7 mouse cellular contexts compared by ENCODE assay signal in genomic region chr19:4045966-4046865, GRCm38 (mm10). TPM values are rescaled to one million over a fixed set of nuclear protein-coding genes. Genes with fewer than 3 reads are reported as not detected.
A peak's percentile ranks its signal among the peaks of the same experiment; 100 is the strongest.
DNase-seq lines count a peak whose midpoint lies in the region; ATAC-seq lines count a peak whose summit lies in the region.

TSS of gene Gstp2 (minus strand) at chr19:4046023.

- H3K4me1 ChIP-seq in hindbrain, embryonic 12.5 days: no peaks in the 10 kb centered on the region

- H3K27ac ChIP-seq in hindbrain, embryonic 12.5 days: no peak within 1 kb of the TSS

- WGBS in hindbrain, embryonic 12.5 days: 58% methylated on average over 16 of the region's 16 CpGs

- H3K9me3 ChIP-seq in hindbrain, embryonic 12.5 days (replicated peaks): no peaks in the 10 kb centered on the region

- no peak within 1 kb of the TSS for H3K4me3 ChIP-seq in hindbrain, embryonic 12.5 days

- no peak for ATAC-seq in hindbrain, embryonic 12.5 days (ENCODE audit: low FRiP score)

- H3K27me3 ChIP-seq in hindbrain, embryonic 12.5 days: no peaks in the 10 kb centered on the region; the same call in 1 of the 2 replicates

- H3K4me2 ChIP-seq in hindbrain, embryonic 12.5 days (replicated peaks): peak within 1 kb of the TSS; percentile 17; the same call in 1 of the 2 replicates

- H3K36me3 ChIP-seq in hindbrain, embryonic 12.5 days: no peaks in the 10 kb centered on the region

- peak; percentile 83 for DNase-seq in WW6 (ENCODE audit: low read depth, low spot score)
- peak; percentile 77 for DNase-seq in cerebellum, adult 11 months
- DNase-seq in frontal cortex, postnatal 14 days (ENCODE audit: low spot score in 2 of 2): peak; percentile 68 to 71
- peak; percentile 58 to 59 for DNase-seq in layer of hippocampus, postnatal 25 days (ENCODE audit: extremely low spot score in 1 of 2, low spot score in 1 of 2)
- peak; percentile 81 for DNase-seq in lung, postnatal 14 days
- peak; percentile 59 for DNase-seq in right cerebral cortex, postnatal 4 days

- no peak within 1 kb of the TSS for H3K9ac ChIP-seq in hindbrain, embryonic 12.5 days

RNA-seq across cellular contexts. Expression of gene Gstp2, which starts in this region (rescaled TPM):
- polyA plus RNA-seq in hindbrain, embryonic 12.5 days (2016; fragmentation: Nextera tagmentation; extraction: Ambion mirVana): 1.5 and 8.3 TPM in 2 replicates
- total RNA-seq in layer of hippocampus, postnatal 25 days (2021): 10 to 100 TPM; 35.5 to 41.9 TPM
